Mouse (Mus musculus) c-Kit-negative CD71-positive TER-119-positive erythroid progenitor cells, embryonic 14.5 days (primary cell): ENCODE data around the gene Aig1.

ENCODE experiments used
- DNase-seq: peaks from one replicate; pipeline ENCODE4 v3.0.0-alpha.2; 2013; ENCODE audit warnings: low read depth, low spot score

Gene Aig1

DNA sequence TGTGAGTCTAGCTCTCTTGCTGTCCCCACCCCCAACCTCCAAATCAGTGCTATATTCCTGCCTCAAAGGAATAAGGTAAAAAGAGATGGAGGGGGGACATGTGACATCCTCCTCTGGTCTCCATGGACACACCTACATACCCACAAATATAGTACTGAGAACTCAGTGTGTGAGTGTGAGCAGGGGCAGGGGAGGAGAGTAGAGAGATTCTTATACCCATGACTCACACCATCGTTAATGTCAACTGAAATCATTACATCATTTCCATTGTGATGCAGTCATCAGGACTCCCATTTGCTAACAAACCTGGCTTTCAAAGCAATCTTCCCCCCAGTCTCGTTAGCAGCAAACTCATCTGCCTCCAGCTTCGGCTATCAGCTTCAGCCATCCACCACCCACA, 92.8 kb downstream of the Aig1 start:
- DNase-seq = no peak

GRCm38 (mm10) chr10:13775411-13775810, 93.4 kb downstream of the Aig1 start:
- DNase-seq = no peak

GRCm38 (mm10) chr10:13774910-13775309, 93.9 kb downstream of the Aig1 start:
- DNase-seq = no peak

DNA sequence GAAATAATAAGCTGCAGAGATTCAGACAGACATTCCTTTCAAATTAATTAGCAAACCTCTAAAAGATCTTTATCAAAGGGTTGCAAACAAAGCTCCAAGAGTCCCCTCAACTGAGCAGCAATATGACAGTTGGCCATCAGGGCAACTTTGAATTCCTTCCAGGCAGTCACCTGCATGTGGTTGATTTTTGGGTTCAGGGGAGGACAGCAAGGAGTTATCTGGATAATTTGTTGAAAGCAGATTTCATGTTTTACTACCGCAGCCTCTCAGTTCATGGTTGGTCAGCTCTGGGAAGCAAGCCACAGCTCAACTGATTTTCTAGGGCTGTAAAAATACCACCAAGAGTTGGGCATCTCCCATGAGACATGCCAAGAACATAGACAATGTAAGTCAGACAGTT, 98.1 kb downstream of the Aig1 start:
- no peak for DNase-seq

GRCm38 (mm10) chr10:13769789-13770188, 99.0 kb downstream of the Aig1 start:
- DNase-seq = no peak

DNA sequence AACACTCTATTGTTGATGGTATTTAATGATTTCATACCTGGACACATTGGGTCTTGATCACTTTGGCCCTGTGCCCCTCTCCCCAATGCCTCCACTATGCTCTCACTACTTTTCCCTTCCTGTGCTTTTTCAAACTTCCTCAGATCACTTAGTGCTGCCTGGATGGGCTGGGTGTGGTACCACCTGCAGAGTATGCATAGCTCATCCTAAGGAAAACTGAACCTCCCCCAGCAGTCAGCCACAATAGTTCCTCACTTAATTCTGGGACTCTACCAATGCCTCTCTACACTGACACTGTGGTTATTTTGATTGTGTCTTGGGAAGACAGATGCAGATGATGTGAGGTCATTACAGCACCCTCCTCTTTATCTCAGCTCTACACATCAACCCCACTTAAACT, 99.9 kb downstream of the Aig1 start:
- no peak for DNase-seq

DNA sequence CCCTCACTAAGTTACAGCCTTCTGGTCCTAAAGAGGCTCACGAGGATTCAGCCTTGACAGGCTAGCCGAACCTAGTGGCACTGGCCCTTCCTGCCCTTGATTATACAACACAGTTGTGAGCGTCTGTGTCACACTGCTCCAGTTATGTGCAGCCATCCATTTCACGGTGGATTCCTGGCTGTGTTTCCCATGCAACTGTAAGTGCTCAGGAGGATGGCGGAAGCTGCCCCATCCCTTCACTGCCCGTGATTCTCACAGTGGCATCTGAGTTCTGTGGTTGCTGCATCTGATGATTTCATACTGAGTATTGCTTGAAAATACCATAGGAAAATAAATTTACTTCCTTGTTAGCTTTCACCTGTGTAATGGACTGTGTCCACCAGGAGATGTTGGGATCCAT, 101.7 kb downstream of the Aig1 start:
- DNase-seq = no peak

DNA sequence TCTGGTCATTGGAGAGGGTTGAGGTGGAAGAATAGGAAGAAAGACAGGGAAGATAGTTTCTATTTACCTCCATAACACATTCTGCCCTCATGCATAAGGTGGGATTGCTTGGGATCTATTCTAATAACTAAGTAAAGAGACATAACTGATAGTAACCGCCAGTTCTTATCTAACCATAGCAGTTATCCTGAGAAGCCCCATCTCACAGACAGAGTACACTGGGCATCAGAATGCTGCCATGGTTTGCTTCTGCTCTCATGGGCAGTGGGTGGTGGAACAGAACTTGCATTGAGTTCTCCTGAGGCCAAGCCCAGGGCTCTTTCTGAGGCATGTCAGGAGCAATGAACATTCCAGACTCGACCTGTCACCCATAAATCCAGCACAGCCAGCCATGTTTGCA, 105.6 kb downstream of the Aig1 start:
- DNase-seq = no peak

- DNase-seq = no peak
Measured at GRCm38 (mm10) chr10:13754712-13755111, 114.1 kb downstream of the Aig1 start.

GRCm38 (mm10) chr10:13753777-13754176, 115.0 kb downstream of the Aig1 start:
- no peak for DNase-seq

DNA sequence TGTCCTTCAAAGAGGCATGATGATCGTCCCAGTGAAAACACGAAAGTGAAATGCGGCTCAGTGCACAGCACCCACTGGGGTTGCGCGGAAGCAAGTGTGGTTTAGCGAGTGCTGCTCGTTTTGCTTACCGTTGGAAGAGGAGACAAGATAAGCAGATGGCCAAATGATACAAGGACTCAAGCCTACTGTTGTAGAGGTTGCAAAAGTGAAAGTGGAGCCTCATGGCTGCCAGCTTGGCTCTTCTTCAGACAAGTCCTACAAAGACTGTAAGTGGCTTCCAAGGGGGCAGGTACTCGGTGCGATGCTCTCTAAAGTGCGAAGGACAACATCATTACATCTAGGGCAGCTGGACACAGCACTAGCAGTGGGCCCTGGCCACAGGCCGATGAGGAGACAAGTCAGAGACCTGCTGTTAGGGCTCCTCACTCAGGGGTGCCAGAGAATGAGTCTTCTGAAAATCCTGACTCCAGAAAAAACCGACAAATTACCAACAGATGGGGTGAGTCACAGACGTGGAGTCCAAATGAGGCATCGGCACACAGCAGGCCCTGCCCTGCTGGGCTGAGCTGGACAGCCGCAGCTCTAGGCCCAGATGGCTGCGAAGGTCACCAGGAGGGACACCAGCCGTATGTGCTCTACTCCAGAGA, 129.2 kb downstream of the Aig1 start:
- no peak for DNase-seq

- DNase-seq = no peak
Measured at GRCm38 (mm10) chr10:13730039-13730748, 138.6 kb downstream of the Aig1 start.

GRCm38 (mm10) chr10:13727676-13728075, 141.1 kb downstream of the Aig1 start:
- DNase-seq = no peak

DNA sequence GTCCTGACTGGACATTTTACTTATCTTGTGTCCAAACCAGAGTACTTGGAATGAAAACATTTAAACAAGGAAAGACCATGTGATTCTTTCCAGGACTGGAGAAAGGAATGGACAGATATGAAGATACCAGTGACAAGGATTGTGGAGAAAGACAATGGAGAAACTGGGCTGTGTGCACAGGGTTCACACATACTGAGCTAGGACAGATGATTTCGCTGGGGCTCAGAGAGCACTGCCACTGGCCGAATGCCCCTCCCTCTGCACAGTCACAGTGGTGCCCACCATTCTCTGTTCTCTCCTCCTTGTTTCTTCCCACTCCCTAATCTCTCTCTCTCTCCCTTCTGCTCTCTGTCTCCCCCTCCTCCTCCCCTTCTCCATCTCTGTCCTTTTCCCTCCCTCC, 142.6 kb downstream of the Aig1 start:
- no peak for DNase-seq

GRCm38 (mm10) chr10:13725276-13725675, 143.5 kb downstream of the Aig1 start:
- DNase-seq = no peak

DNA sequence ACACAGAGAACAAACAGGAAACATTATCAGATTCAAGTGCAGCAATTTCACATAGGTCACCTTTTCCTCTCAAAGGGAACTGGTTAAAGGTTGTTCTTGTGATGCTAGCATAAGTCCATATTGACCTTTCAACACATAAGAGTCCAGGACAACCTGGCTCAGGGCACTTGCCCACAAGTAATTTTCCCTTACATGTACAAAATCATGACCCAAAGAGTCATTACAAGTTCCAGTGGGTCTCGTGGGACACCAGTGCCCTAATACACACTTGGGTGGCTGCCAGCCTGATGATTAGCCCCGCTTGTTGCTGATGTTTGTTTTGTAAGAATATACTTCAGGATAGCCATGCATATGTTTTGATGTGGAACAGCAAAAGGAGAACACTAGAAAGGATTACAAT, 152.6 kb downstream of the Aig1 start:
- DNase-seq = no peak

DNA sequence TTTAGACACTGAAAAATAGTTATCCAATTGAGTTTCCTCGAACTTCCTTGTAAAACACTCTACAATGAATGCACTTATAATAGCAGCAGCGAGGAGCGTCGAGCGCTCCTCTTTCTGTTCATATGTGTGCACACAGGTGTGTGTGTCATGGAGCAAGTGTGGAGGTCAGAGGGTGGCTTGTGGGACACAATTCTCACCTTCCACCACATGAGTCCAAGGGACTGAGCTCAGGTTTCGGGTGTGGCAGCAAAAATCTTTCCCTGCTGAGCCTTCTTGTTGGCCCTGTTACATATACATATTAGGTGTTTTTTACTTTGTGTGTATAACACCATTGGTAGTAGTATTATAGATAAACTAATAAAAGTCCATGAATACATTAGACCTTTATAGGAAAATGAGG, 153.2 kb downstream of the Aig1 start:
- DNase-seq = no peak

DNA sequence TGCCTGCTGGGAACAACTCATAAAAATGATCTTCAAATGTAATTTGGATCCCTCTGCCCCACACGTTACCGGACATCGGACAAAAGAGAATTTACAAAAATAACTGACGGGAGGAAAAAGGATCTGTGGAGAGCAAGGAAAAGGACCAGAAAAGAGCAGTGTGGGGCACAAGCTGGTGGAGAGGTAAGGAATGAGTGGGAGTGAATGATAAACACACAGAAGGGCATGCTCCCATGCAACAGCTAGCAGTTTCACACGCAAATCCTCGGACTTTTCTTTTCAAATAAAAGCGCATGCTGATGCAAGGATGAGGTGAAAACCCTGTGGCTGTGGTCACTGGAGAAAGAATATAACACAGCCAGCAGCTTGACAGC, 153.9 kb downstream of the Aig1 start:
- no peak for DNase-seq

DNA sequence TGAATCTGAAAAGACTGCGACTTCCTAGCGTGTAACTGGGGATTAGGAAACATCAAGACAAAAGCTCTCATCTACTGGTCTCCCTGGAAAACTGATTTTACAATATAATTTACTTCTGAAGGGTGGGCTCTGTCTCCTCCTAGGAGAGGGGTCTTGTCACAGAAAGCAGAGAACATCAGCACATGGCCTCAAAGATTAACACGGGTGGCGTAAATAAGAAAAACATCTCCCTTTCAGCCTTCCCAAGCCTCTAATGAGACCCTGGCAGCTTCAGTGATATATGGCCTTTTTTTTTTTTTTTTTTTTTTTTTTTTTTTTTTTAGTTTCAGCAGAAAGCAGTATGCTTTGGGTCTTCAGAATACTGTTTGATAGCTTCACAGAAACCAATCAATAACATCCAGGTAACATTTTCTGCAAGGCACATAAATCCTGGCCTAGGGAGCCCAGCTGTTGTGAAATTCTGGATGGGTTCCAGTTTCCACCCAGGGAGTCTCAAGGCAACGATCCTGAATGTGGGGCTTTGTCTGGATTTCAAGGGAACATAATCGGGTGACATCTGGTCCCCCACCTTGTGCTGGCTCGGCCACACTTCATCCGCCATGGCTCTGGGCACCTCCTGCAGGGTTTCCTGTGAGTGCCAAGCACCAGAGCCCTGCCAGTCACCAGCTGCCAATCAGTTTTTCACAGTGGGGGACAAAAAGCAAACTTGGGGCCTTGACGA, 154.4 kb downstream of the Aig1 start:
- DNase-seq = no peak

- no peak for DNase-seq
Measured at GRCm38 (mm10) chr10:13713711-13714110, 155.1 kb downstream of the Aig1 start.

GRCm38 (mm10) chr10:13713116-13713515, 155.7 kb downstream of the Aig1 start:
- no peak for DNase-seq

GRCm38 (mm10) chr10:13711281-13711829, 157.4 kb downstream of the Aig1 start:
- DNase-seq = no peak

DNA sequence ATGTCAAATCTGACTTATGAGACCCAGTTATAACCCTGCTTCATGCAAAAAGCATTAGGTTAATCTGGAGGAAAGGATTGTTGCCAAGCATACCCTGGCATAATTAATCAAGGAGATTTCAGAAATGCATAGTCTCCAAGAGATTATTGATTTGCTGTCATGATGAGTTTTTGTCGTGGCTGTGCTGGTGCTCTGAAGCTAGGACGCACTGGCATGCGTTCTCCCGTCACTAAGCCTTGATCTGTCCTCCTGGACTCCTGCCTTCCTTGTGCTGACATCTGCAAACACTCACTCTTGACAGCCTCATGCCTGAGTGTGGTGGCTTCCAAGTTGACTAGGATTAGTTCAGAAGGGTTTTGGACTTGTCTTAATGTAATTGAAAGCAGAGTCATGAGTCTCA, 163.0 kb downstream of the Aig1 start:
- DNase-seq = no peak
